Mouse (Mus musculus): ENCODE results near the gene Prl3c1. TPM values are rescaled to one million over a fixed set of nuclear protein-coding genes. Genes with fewer than 3 reads are reported as not detected.
"Not testable (repeated sequence)": the region's sequence is repeated elsewhere in the genome, so short reads cannot be mapped to it uniquely, and the experiment has no call there.

Gene Prl3c1
- polyA plus RNA-seq (2015; fragmentation: Nextera tagmentation; extraction: Ambion mirVana): not detected in 2 replicates

DNA sequence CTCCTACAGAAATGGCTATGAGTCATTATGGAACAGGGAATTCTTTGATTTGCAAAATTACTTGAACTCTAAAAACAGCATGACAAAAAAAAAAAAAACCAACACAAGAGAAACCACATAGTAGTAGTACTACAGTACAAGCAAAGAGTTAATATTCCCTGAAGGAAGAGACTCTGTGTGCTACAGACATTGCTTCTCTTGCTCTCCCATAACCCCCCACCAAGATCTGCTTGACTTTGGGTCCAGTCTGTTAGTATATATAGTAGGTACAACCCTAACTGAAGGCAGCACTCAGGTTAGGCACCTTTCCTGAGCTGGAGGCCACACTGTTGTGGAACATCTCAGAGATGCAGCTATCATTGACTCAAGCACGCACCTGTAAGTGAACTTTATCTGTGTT lies at the start of gene Prl3c1:
Gene Prl3c1 (plus strand): TSS at position 301 of the 400 bp plus-strand sequence.
- no peaks in the 10 kb centered on the region for H3K9me3 ChIP-seq (ENCODE audit: control insufficient read depth)
- ATAC-seq: no peak
- no peak for TF ChIP-seq CTCF (IDR thresholded peaks at IDR 0.05; ENCODE audit: low read depth)

DNA sequence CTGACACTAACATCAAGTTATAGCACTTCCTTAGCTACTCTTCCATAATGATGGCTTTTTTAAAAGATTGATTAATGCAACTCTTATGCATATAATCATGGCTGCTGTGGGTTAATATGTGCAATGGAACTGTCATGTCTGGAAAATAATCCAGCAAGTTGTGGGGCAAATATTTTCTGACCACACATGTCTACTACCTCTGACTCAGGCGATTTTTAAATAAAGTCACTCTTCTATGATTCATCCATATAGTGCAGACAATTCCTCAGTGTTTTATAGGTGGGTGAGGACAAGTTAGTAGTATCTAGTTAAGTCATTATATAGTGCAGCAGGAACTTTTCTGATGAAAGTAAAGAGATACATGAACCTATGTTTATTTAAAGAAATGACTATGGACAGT lies 48.2 kb upstream of the Prl3c1 start:
- no peak overlapping the region for H3K4me2 ChIP-seq (replicated peaks; ENCODE audit: low read depth)
- WGBS: 46% methylated on average over 1 of the region's 1 CpGs
- no peak overlapping the region for H3K27ac ChIP-seq (ENCODE audit: low read depth, low read length)
- H3K27me3 ChIP-seq (replicated peaks; ENCODE audit: control insufficient read depth, insufficient read depth, low read length): no peaks in the 10 kb centered on the region
- no peak for TF ChIP-seq CTCF (IDR thresholded peaks at IDR 0.05; ENCODE audit: low read depth)
- H3K36me3 ChIP-seq (ENCODE audit: control insufficient read depth, insufficient read depth): no peaks in the 10 kb centered on the region
- ATAC-seq: no peak
- no peaks in the 10 kb centered on the region for H3K4me1 ChIP-seq (replicated peaks; ENCODE audit: control insufficient read depth, insufficient read depth, low read length)
- no peak overlapping the region for H3K4me3 ChIP-seq (ENCODE audit: low read depth, low read length)
- H3K9me3 ChIP-seq (ENCODE audit: control insufficient read depth): no peaks in the 10 kb centered on the region
- no peak overlapping the region for H3K9ac ChIP-seq (ENCODE audit: low read depth, low read length)

More for the DNA sequence above, at the start of gene Prl3c1:
- H3K4me3 ChIP-seq (ENCODE audit: low read depth, low read length): no peak within 1 kb of the TSS
- 80% methylated on average over 1 of the region's 1 CpGs for WGBS
- no peaks in the 10 kb centered on the region for H3K4me1 ChIP-seq (replicated peaks; ENCODE audit: control insufficient read depth, insufficient read depth, low read length)
- H3K27ac ChIP-seq (ENCODE audit: low read depth, low read length): no peak within 1 kb of the TSS
- H3K27me3 ChIP-seq (replicated peaks; ENCODE audit: control insufficient read depth, insufficient read depth, low read length): no peaks in the 10 kb centered on the region
- H3K36me3 ChIP-seq (ENCODE audit: control insufficient read depth, insufficient read depth): no peaks in the 10 kb centered on the region
- H3K4me2 ChIP-seq (replicated peaks; ENCODE audit: low read depth): no peak within 1 kb of the TSS
- no peak within 1 kb of the TSS for H3K9ac ChIP-seq (ENCODE audit: low read depth, low read length)

DNA sequence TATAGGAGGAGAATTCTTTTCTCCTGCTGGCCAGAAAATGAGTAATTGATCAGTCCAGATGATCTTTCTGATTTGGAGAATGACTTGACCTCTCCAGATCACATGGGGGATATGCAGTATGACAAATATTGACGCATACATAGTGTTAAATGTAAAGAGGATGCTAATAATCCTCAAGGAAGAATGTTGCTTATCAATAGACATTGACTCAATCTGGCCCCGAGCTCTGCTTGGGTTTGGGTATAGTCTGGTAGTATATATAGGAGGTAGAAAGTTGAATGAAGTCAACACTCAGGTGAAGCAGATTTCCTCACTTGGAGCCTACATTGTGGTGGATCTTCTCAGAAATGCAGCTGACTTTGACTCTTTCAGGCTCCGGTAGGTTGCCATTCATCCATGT lies 40.0 kb upstream of the Prl3c1 start, which contains the start of gene Prl3d3:
Gene Prl3d3 (plus strand): TSS at position 301 of the 400 bp plus-strand sequence.
- H3K4me3 ChIP-seq (ENCODE audit: low read depth, low read length); H3K27me3 ChIP-seq (replicated peaks; ENCODE audit: control insufficient read depth, insufficient read depth, low read length); H3K4me2 ChIP-seq (replicated peaks; ENCODE audit: low read depth); H3K36me3 ChIP-seq (ENCODE audit: control insufficient read depth, insufficient read depth); ATAC-seq; H3K27ac ChIP-seq (ENCODE audit: low read depth, low read length); H3K4me1 ChIP-seq (replicated peaks; ENCODE audit: control insufficient read depth, insufficient read depth, low read length); H3K9me3 ChIP-seq (ENCODE audit: control insufficient read depth); H3K9ac ChIP-seq (ENCODE audit: low read depth, low read length): not testable (repeated sequence)
- WGBS: 68% methylated on average over 2 of the region's 3 CpGs

DNA sequence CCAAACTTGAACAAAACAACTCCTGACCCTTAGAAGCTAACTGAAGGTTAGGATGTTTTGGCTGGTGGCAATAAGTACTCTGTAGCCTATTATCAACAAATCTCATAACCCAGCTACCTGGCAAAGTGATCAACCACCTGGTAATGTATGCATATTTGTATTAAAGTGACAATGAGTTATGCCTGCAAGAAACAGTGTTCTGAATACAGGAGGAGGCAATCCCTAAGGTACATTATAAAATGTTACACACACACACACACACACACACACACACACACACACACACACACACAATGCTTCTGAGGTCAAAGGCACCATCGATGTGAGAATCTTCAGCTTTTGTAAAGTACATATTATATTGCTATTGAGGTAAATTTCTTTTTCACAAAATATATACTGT lies 45.1 kb downstream of the Prl3c1 start, which contains the start of gene Prl3b1:
Gene Prl3b1 (plus strand): TSS at position 301 of the 400 bp plus-strand sequence.
- H3K27me3 ChIP-seq (replicated peaks; ENCODE audit: control insufficient read depth, insufficient read depth, low read length): no peaks in the 10 kb centered on the region
- no peak within 1 kb of the TSS for H3K27ac ChIP-seq (ENCODE audit: low read depth, low read length)
- no peaks in the 10 kb centered on the region for H3K4me1 ChIP-seq (replicated peaks; ENCODE audit: control insufficient read depth, insufficient read depth, low read length)
- H3K36me3 ChIP-seq (ENCODE audit: control insufficient read depth, insufficient read depth): no peaks in the 10 kb centered on the region
- no peak within 1 kb of the TSS for H3K4me2 ChIP-seq (replicated peaks; ENCODE audit: low read depth)
- no peak within 1 kb of the TSS for H3K4me3 ChIP-seq (ENCODE audit: low read depth, low read length)
- ATAC-seq: no peak
- no peak within 1 kb of the TSS for H3K9ac ChIP-seq (ENCODE audit: low read depth, low read length)
- 95% methylated on average over 1 of the region's 1 CpGs for WGBS
- H3K9me3 ChIP-seq (ENCODE audit: control insufficient read depth): no peaks in the 10 kb centered on the region
- no peak for TF ChIP-seq CTCF (IDR thresholded peaks at IDR 0.05; ENCODE audit: low read depth)

Other genes with a start within 250 kb of the Prl3c1 start
- not detected in 2 replicates for gene Prl, start 139.1 kb upstream of the Prl3c1 start, polyA plus RNA-seq (2015; fragmentation: Nextera tagmentation; extraction: Ambion mirVana)
- not detected in 2 replicates for gene Prl3d1, start 102.5 kb upstream of the Prl3c1 start, polyA plus RNA-seq (2015; fragmentation: Nextera tagmentation; extraction: Ambion mirVana)
- gene Prl3d2, start 75.0 kb upstream of the Prl3c1 start, polyA plus RNA-seq (2015; fragmentation: Nextera tagmentation; extraction: Ambion mirVana): not detected in 2 replicates
- gene Prl3d3, start 39.9 kb upstream of the Prl3c1 start, polyA plus RNA-seq (2015; fragmentation: Nextera tagmentation; extraction: Ambion mirVana): not detected in 2 replicates
- not detected in 2 replicates for gene Prl3b1, start 45.2 kb downstream of the Prl3c1 start, polyA plus RNA-seq (2015; fragmentation: Nextera tagmentation; extraction: Ambion mirVana)
- not detected in 2 replicates for gene Prl3a1, start 62.8 kb downstream of the Prl3c1 start, polyA plus RNA-seq (2015; fragmentation: Nextera tagmentation; extraction: Ambion mirVana)
- gene Prl6a1, start 116.0 kb downstream of the Prl3c1 start, polyA plus RNA-seq (2015; fragmentation: Nextera tagmentation; extraction: Ambion mirVana): 1.7 and 1.9 TPM in 2 replicates
- not detected in 2 replicates for gene Prl8a2, start 149.0 kb downstream of the Prl3c1 start, polyA plus RNA-seq (2015; fragmentation: Nextera tagmentation; extraction: Ambion mirVana)
- not detected in 2 replicates for gene Prl2b1, start 194.2 kb downstream of the Prl3c1 start, polyA plus RNA-seq (2015; fragmentation: Nextera tagmentation; extraction: Ambion mirVana)
- gene Prl8a6, start 242.0 kb downstream of the Prl3c1 start, polyA plus RNA-seq (2015; fragmentation: Nextera tagmentation; extraction: Ambion mirVana): not detected in 2 replicates

Data from intestine, postnatal 0 days (tissue).